Mouse (Mus musculus) hindbrain, embryonic 16.5 days (tissue): ENCODE measurements at regions not wholly inside any gene's neighbourhood (a gene's known extent, or its start where the extent isn't known, plus 50 kb on each side); places are given as distances from the start of the nearest gene placed in this dataset.

Experiments used
- ATAC-seq: fragments of 200-750 bp; cut with Nextera tagmentation; 2 replicates; pipeline ENCODE4 v1.8.0; 2017; ENCODE audit warnings: moderate TSS enrichment, moderate library complexity
- H3K27ac ChIP-seq: fragments of 300-500 bp; sonication (generic); 2 replicates; pipeline ENCODE4 v1.5.1; 2014; ENCODE audit warnings: low read depth, mild to moderate bottlenecking, control low read depth, low read length, moderate library complexity
- H3K27me3 ChIP-seq: fragments of 300-500 bp; sonication (generic); replicated peaks from 2 replicates; pipeline ENCODE4 v1.6.1; 2014; ENCODE audit warnings: low read length; ENCODE audit not compliant: control insufficient read depth, insufficient read depth
- H3K36me3 ChIP-seq: fragments of 300-500 bp; sonication (generic); 2 replicates; pipeline ENCODE4 v1.6.1; 2014; ENCODE audit warnings: mild to moderate bottlenecking, low read length, moderate library complexity, mixed read lengths; ENCODE audit not compliant: control insufficient read depth, insufficient read depth
- H3K4me1 ChIP-seq: fragments of 300-500 bp; sonication (generic); 2 replicates; pipeline ENCODE4 v1.6.1; 2014; ENCODE audit warnings: low read depth, low read length; ENCODE audit not compliant: control insufficient read depth, insufficient read depth
- H3K4me2 ChIP-seq: fragments of 300-500 bp; sonication (generic); 2 replicates; pipeline ENCODE4 v1.6.1; 2014; ENCODE audit warnings: mild to moderate bottlenecking, low read length, control low read depth, moderate library complexity
- H3K4me3 ChIP-seq: fragments of 300-500 bp; sonication (generic); 2 replicates; pipeline ENCODE4 v1.5.1; 2014; ENCODE audit warnings: mild to moderate bottlenecking, low read length, control low read depth, moderate library complexity
- H3K9ac ChIP-seq: fragments of 300-500 bp; sonication (generic); 2 replicates; pipeline ENCODE4 v1.6.1; 2014; ENCODE audit warnings: low read depth, mild to moderate bottlenecking, control low read depth, low read length, moderate library complexity
- H3K9me3 ChIP-seq: fragments of 300-500 bp; sonication (generic); 2 replicates; pipeline ENCODE4 v1.6.1; 2014; ENCODE audit warnings: mild to moderate bottlenecking, low read length, moderate library complexity; ENCODE audit not compliant: control insufficient read depth
- WGBS: fragments of 180-500 bp; shearing (Covaris S2); extraction: QIAGEN DNeasy Blood & Tissue Kit; methylation state at CpG from one replicate; pipeline ENCODE4 v1.1.7; 2014; 5-methylcytosine and 5-hydroxymethylcytosine counted together

GRCm38 (mm10) chr15:12066857-12067211, 50.8 kb upstream of the Zfr start:
- Histone ChIP-seq H3K36me3 (no peaks in the 10 kb centered on the region; the same call in 1 of the 2 replicates), H3K9me3 (peaks cover 9% of the 10 kb centered on the region), H3K27ac (peak overlapping the region; percentile 49), H3K4me1 (peaks cover 6% of the 10 kb centered on the region; the same call in 1 of the 2 replicates), H3K4me3 (no peak overlapping the region), H3K27me3 (no peaks in the 10 kb centered on the region), H3K9ac (no peak overlapping the region), H3K4me2 (peak overlapping the region; percentile 31; the same call in 1 of the 2 replicates)
- WGBS = 44% methylated on average over 6 of the region's 6 CpGs
- peak; percentile 69; the same call in 1 of the 2 replicates for ATAC-seq

GRCm38 (mm10) chr15:12066176-12066856, 51.3 kb upstream of the Zfr start:
- Histone ChIP-seq H3K36me3 (no peaks in the 10 kb centered on the region; the same call in 1 of the 2 replicates), H3K9me3 (peaks cover 6% of the 10 kb centered on the region), H3K4me2 (peak overlapping the region; percentile 31; the same call in 1 of the 2 replicates), H3K27ac (peak overlapping the region; percentile 49), H3K4me3 (no peak overlapping the region), H3K9ac (no peak overlapping the region), H3K27me3 (no peaks in the 10 kb centered on the region), H3K4me1 (peaks cover 6% of the 10 kb centered on the region; the same call in 1 of the 2 replicates)
- WGBS = 25% methylated on average over 14 of the region's 14 CpGs
- peak; percentile 92 for ATAC-seq

GRCm38 (mm10) chr15:12054870-12055269, 58.1 kb upstream of the Sub1 start:
- no peak overlapping the region for H3K9ac ChIP-seq
- H3K4me3 ChIP-seq = no peak overlapping the region
- no peak overlapping the region for H3K27ac ChIP-seq
- H3K4me2 ChIP-seq = no peak overlapping the region
- no peaks in the 10 kb centered on the region for H3K36me3 ChIP-seq
- H3K4me1 ChIP-seq = no peaks in the 10 kb centered on the region
- WGBS = 82% methylated on average over 3 of the region's 3 CpGs
- ATAC-seq = no peak
- H3K9me3 ChIP-seq = no peaks in the 10 kb centered on the region
- no peaks in the 10 kb centered on the region for H3K27me3 ChIP-seq

GRCm38 (mm10) chr15:12053610-12054009, 56.8 kb upstream of the Sub1 start:
- no peaks in the 10 kb centered on the region for H3K9me3 ChIP-seq
- H3K27me3 ChIP-seq = no peaks in the 10 kb centered on the region
- H3K27ac ChIP-seq = no peak overlapping the region
- no peak overlapping the region for H3K4me2 ChIP-seq
- WGBS = 84% methylated on average over 7 of the region's 7 CpGs
- no peak overlapping the region for H3K9ac ChIP-seq
- no peak for ATAC-seq
- H3K36me3 ChIP-seq = no peaks in the 10 kb centered on the region
- H3K4me3 ChIP-seq = no peak overlapping the region
- H3K4me1 ChIP-seq = no peaks in the 10 kb centered on the region

- H3K4me3 ChIP-seq = no peak overlapping the region
- no peak overlapping the region for H3K4me2 ChIP-seq
- H3K4me1 ChIP-seq = no peaks in the 10 kb centered on the region
- H3K27me3 ChIP-seq = no peaks in the 10 kb centered on the region
- H3K9me3 ChIP-seq = no peaks in the 10 kb centered on the region
- no peak overlapping the region for H3K9ac ChIP-seq
- no peak overlapping the region for H3K27ac ChIP-seq
- no peak for ATAC-seq
- WGBS = 95% methylated on average over 10 of the region's 10 CpGs
- H3K36me3 ChIP-seq = no peaks in the 10 kb centered on the region
These were observed 52.2 kb upstream of the Sub1 start for GRCm38 (mm10) chr15:12048965-12049364.

- Histone ChIP-seq H3K4me2 (no peak overlapping the region), H3K27me3 (no peaks in the 10 kb centered on the region), H3K36me3 (no peaks in the 10 kb centered on the region), H3K9me3 (no peaks in the 10 kb centered on the region), H3K27ac (no peak overlapping the region), H3K4me1 (no peaks in the 10 kb centered on the region), H3K9ac (no peak overlapping the region), H3K4me3 (no peak overlapping the region)
- no peak for ATAC-seq
- 87% methylated on average over 3 of the region's 3 CpGs for WGBS
These were observed 51.4 kb upstream of the Sub1 start for GRCm38 (mm10) chr15:12048214-12048507.

- H3K27me3 ChIP-seq = no peaks in the 10 kb centered on the region
- no peak overlapping the region for H3K4me3 ChIP-seq
- 88% methylated on average over 18 of the region's 18 CpGs for WGBS
- H3K4me1 ChIP-seq = no peaks in the 10 kb centered on the region
- no peak overlapping the region for H3K4me2 ChIP-seq
- no peaks in the 10 kb centered on the region for H3K36me3 ChIP-seq
- no peak overlapping the region for H3K9ac ChIP-seq
- peak; percentile 87 for ATAC-seq
- no peaks in the 10 kb centered on the region for H3K9me3 ChIP-seq
- H3K27ac ChIP-seq = no peak overlapping the region
These were observed 50.8 kb upstream of the Sub1 start for GRCm38 (mm10) chr15:12047349-12048213.
